Mouse (Mus musculus) C3H10T1/2 (cell line): ENCODE results near the gene Gm6899. TPM values are rescaled to one million over a fixed set of nuclear protein-coding genes. Genes with fewer than 3 reads are reported as not detected.

Source experiments
- polyA plus RNA-seq, 2 experiments: library from polyadenylated mRNA; unstranded; fragments of >200 nt; fragmentation: generic; extraction: Trizol; gene quantifications; one replicate each; pipeline ENCODE4 v1.2.1; 2012; ENCODE audit warnings: missing spikeins in 2 of 2

The Gm6899 gene
- polyA plus RNA-seq: under 1 TPM in 1 of 2 experiments, not detected in 1; 0.09 TPM

GRCm38 (mm10) chr11:26593061-26594059 is at the start of gene Gm6899, which contains the start of gene Vrk2:
TSS of gene Gm6899 (plus strand) at chr11:26593241.
TSS of gene Vrk2 (minus strand) at chr11:26593999.

Other genes starting within 250 kb of the Gm6899 start
- 10 to 100 TPM in 1 of 2 experiments, 1 to 10 TPM in 1; 1.7 to 12.4 TPM for gene Fancl, start 207.1 kb upstream of the Gm6899 start, polyA plus RNA-seq
- 1 to 10 TPM; 3.0 to 8.1 TPM for gene Vrk2, start 758 bp downstream of the Gm6899 start, polyA plus RNA-seq